Mouse (Mus musculus): Measurements from ENCODE around the gene Fam160a1.

DNA sequence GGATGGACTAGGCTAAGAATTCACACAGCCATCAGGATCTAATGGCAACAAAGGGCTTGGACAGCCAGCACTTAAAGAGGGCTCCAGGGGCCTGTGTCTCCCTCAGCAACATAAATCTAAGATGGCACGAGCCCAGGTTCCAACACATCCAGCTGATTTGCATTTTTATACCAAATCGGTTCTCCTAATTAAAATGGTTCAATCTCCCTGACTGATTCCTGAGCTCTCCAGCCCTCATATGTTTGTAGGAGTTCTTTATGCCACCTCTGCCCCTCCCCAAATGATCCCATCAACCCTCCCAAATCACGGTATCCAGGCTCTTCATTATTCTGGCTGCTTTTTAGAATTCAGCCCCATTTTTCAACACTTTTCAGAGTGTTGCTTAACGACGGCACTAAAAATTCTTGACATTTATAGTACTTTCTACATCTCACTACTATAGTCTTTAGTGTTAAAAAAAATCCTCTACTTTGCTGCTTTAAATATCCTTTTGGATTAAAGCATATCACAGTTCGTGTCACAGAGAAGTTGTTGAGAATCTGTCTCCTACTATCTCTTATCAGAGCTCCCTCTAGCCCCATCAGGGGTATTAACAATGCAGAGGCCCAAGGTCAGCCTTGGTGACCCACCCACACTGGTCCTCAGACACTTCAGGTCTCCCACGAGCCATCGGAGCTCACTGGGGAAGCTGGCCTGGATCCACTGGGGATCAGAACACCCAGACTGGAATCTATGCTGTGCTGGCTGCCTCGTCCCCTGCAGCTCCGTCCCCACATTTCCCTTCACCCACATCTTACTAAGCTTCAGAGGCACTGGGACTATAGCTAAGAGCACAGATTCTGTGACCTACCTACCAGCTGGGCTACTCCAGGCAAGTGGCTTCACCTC lies 154.9 kb downstream of the Fam160a1 start:
- TF ChIP-seq CTCF (IDR thresholded peaks at IDR 0.05; ENCODE audit: low read depth), result no peak
- TF ChIP-seq EP300 (optimal IDR thresholded peaks at IDR 0.05), result no peak
